Mouse (Mus musculus): ENCODE results near the gene Vps25. TPM values are rescaled to one million over a fixed set of nuclear protein-coding genes. Genes with fewer than 3 reads are reported as not detected.
A peak's percentile ranks its signal among the peaks of the same experiment; 100 is the strongest.

Vps25 gene
- polyA plus RNA-seq, 1 experiment from 2014 or later = 133 TPM

DNA sequence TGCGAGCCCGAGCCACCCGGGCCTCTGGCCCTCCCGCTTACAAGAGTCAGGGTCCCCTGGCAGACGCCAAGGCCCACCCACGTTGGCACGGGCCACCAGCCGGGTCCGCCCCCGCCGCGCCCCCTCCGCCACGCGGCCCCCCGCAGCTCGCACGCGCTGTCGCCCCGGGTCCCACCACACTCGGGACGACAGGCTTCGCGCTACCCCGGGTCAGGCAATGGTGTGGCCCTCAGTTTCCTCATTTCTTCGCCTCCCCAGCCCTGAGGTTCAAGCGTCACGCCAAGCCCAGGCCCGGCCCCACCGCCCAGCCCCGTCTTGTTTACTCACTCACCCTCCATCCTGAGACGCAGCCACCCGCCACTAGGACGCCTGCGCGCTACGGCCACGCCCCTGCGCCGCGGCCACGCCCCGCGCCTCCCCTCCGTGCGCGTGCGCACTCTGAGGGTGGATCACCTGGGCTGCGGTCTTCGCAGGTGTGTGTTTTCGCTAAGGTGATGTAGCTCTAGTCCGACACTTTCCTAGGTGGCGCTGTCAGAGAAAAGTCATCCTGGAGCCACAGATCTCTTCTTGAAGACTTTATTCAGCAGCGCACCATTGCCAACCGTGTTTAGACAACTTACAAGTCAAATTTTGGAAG, 27.3 kb upstream of the Vps25 start, which contains the start of gene Ezh1:
Gene Ezh1, minus strand, starts transcription at position 399 of the 637 bp plus-strand sequence.
- Histone ChIP-seq H3K27me3 (ENCODE audit: control insufficient read depth, insufficient read depth, low read length) (no peaks in the 10 kb centered on the region), H3K27ac (peak within 1 kb of the TSS; percentile 23; the same call in 1 of the 2 replicates), H3K4me2 (replicated peaks) (peak within 1 kb of the TSS; percentile 85), H3K4me3 (replicated peaks; ENCODE audit: low read length) (peak within 1 kb of the TSS; percentile 77), H3K9me3 (ENCODE audit: control insufficient read depth, low read length) (no peaks in the 10 kb centered on the region), H3K4me1 (replicated peaks; ENCODE audit: control insufficient read depth, insufficient read depth, low read length) (0 out of 2 replicates have a peak, but pooled peaks cover 8% of the 10 kb centered on the region), H3K9ac (peak within 1 kb of the TSS; percentile 75), H3K36me3 (replicated peaks; ENCODE audit: control insufficient read depth, insufficient read depth) (no peaks in the 10 kb centered on the region)
- WGBS = 1% methylated on average over 55 of the region's 56 CpGs
- DNase-seq (ENCODE audit: low spot score) (peak; percentile 87), ATAC-seq (ENCODE audit: low FRiP score) (peak; percentile 92)

DNA sequence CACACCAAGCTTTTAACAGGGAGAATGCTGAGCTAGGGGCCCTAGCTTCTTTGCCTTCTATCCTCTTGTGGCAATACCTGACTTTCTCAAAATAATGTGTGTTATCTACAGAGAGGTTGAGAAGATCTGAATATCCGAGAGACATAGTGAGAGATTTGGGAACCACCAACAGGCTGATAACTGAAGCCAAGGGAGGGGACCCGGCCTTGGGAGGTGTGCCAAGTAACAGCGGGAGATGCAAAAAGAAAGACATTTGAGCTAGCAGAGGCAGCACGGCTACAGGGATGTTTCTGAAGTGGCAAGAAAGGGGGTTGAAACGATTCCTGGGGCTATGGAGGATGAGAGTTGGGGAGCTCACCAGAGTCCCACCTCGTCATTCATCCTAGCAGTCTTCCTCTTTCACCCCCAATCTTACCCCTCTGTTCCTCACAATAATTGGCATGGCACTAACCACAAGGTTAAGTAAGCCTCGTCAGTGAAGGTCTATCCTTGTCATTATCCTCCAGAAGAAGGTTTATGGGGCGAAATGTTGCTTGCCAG, 24.1 kb upstream of the Vps25 start:
- Histone ChIP-seq H3K4me1 (replicated peaks; ENCODE audit: control insufficient read depth, insufficient read depth, low read length) (0 out of 2 replicates have a peak, but pooled peaks cover 8% of the 10 kb centered on the region), H3K9me3 (ENCODE audit: control insufficient read depth, low read length) (no peaks in the 10 kb centered on the region), H3K4me2 (replicated peaks) (no peak overlapping the region), H3K9ac (no peak overlapping the region), H3K27ac (0 out of 2 replicates have a peak overlapping the region, but pooled peaks have one; percentile 72), H3K36me3 (replicated peaks; ENCODE audit: control insufficient read depth, insufficient read depth) (no peaks in the 10 kb centered on the region), H3K4me3 (replicated peaks; ENCODE audit: low read length) (no peak overlapping the region), H3K27me3 (ENCODE audit: control insufficient read depth, insufficient read depth, low read length) (no peaks in the 10 kb centered on the region)
- WGBS = 18% methylated on average over 8 of the region's 8 CpGs
- ATAC-seq (ENCODE audit: low FRiP score) (no peak), DNase-seq (ENCODE audit: low spot score) (no peak)

- 23% methylated on average over 2 of the region's 2 CpGs for WGBS
- H3K9ac ChIP-seq = no peak overlapping the region
- H3K4me1 ChIP-seq (replicated peaks; ENCODE audit: control insufficient read depth, insufficient read depth, low read length) = 0 out of 2 replicates have a peak, but pooled peaks cover 8% of the 10 kb centered on the region
- DNase-seq (ENCODE audit: low spot score) = no peak
- H3K27me3 ChIP-seq (ENCODE audit: control insufficient read depth, insufficient read depth, low read length) = no peaks in the 10 kb centered on the region
- no peak for ATAC-seq (ENCODE audit: low FRiP score)
- H3K27ac ChIP-seq = peak overlapping the region; percentile 72
- no peaks in the 10 kb centered on the region for H3K9me3 ChIP-seq (ENCODE audit: control insufficient read depth, low read length)
- no peak overlapping the region for H3K4me2 ChIP-seq (replicated peaks)
- H3K36me3 ChIP-seq (replicated peaks; ENCODE audit: control insufficient read depth, insufficient read depth) = no peaks in the 10 kb centered on the region
- H3K4me3 ChIP-seq (replicated peaks; ENCODE audit: low read length) = no peak overlapping the region
Measured at GRCm38 (mm10) chr11:101230061-101230511, 23.4 kb upstream of the Vps25 start.

DNA sequence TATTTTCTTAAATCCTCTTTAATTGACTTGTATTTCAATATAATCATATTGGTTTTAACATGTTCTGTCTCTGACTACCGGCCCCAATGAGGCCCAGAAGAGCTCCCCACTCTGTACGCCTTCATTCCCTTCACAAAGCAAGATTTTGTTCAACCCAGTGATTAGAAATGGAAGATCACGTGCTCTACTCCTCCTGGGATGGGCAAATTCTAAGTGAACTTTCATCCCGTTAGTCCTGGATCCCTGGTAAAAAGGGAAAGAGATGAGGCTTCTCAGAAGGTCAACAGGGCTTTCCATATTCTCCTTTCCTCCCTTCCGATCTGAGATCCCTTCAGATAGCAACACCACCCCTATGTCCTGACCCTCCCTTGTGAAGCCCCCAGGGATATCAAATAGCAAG, 23.0 kb upstream of the Vps25 start:
- H3K9me3 ChIP-seq (ENCODE audit: control insufficient read depth, low read length) = no peaks in the 10 kb centered on the region
- ATAC-seq (ENCODE audit: low FRiP score) (no peak), DNase-seq (ENCODE audit: low spot score) (no peak)
- 13% methylated on average over 5 of the region's 5 CpGs for WGBS
- H3K9ac ChIP-seq = no peak overlapping the region
- peak overlapping the region; percentile 72 for H3K27ac ChIP-seq
- H3K4me2 ChIP-seq (replicated peaks) = 0 out of 2 replicates have a peak overlapping the region, but pooled peaks have one; percentile 10
- H3K36me3 ChIP-seq (replicated peaks; ENCODE audit: control insufficient read depth, insufficient read depth) = no peaks in the 10 kb centered on the region
- no peaks in the 10 kb centered on the region for H3K27me3 ChIP-seq (ENCODE audit: control insufficient read depth, insufficient read depth, low read length)
- H3K4me3 ChIP-seq (replicated peaks; ENCODE audit: low read length) = no peak overlapping the region
- 0 out of 2 replicates have a peak, but pooled peaks cover 3% of the 10 kb centered on the region for H3K4me1 ChIP-seq (replicated peaks; ENCODE audit: control insufficient read depth, insufficient read depth, low read length)

GRCm38 (mm10) chr11:101230991-101231871, 22.3 kb upstream of the Vps25 start:
- Histone ChIP-seq H3K9me3 (ENCODE audit: control insufficient read depth, low read length) (no peaks in the 10 kb centered on the region), H3K27me3 (ENCODE audit: control insufficient read depth, insufficient read depth, low read length) (no peaks in the 10 kb centered on the region), H3K4me1 (replicated peaks; ENCODE audit: control insufficient read depth, insufficient read depth, low read length) (no peaks in the 10 kb centered on the region), H3K4me2 (replicated peaks) (peak overlapping the region; percentile 23), H3K4me3 (replicated peaks; ENCODE audit: low read length) (0 out of 2 replicates have a peak overlapping the region, but pooled peaks have one; percentile 1), H3K27ac (peak overlapping the region; percentile 72), H3K36me3 (replicated peaks; ENCODE audit: control insufficient read depth, insufficient read depth) (no peaks in the 10 kb centered on the region), H3K9ac (no peak overlapping the region)
- no peak; the same call in 1 of the 2 replicates for ATAC-seq (ENCODE audit: low FRiP score)
- no peak for DNase-seq (ENCODE audit: low spot score)
- WGBS = 17% methylated on average over 18 of the region's 18 CpGs

GRCm38 (mm10) chr11:101232010-101232839, 21.3 kb upstream of the Vps25 start:
- no peak for DNase-seq (ENCODE audit: low spot score)
- peak overlapping the region; percentile 23; the same call in 1 of the 2 replicates for H3K4me2 ChIP-seq (replicated peaks)
- H3K4me3 ChIP-seq (replicated peaks; ENCODE audit: low read length) = no peak overlapping the region
- H3K9me3 ChIP-seq (ENCODE audit: control insufficient read depth, low read length) = no peaks in the 10 kb centered on the region
- no peak for ATAC-seq (ENCODE audit: low FRiP score)
- no peaks in the 10 kb centered on the region for H3K27me3 ChIP-seq (ENCODE audit: control insufficient read depth, insufficient read depth, low read length)
- H3K4me1 ChIP-seq (replicated peaks; ENCODE audit: control insufficient read depth, insufficient read depth, low read length) = no peaks in the 10 kb centered on the region
- H3K9ac ChIP-seq = no peak overlapping the region
- 58% methylated on average over 6 of the region's 6 CpGs for WGBS
- H3K27ac ChIP-seq = peak overlapping the region; percentile 72
- no peaks in the 10 kb centered on the region for H3K36me3 ChIP-seq (replicated peaks; ENCODE audit: control insufficient read depth, insufficient read depth)

DNA sequence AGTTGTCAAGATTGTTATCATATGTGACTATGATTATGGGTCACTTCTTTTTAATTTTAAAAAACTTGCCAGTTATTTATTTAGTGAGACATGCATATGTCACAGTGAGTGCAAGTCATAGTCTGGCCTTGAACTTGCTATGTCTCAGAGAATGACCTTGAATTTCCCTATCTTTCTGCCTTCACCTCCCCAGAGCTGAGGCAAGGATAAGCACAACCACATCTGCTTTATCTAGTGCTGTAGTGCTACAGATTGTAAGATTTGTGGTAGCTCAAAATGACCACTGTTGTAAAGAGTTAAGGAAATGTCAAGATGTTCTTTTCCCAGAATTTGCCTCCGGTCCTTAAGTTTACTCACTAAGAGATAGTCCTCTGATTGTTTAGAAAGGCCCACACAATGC, 20.3 kb upstream of the Vps25 start:
- H3K4me3 ChIP-seq (replicated peaks; ENCODE audit: low read length) = no peak overlapping the region
- no peak overlapping the region for H3K4me2 ChIP-seq (replicated peaks)
- DNase-seq (ENCODE audit: low spot score) (no peak), ATAC-seq (ENCODE audit: low FRiP score) (no peak)
- H3K9me3 ChIP-seq (ENCODE audit: control insufficient read depth, low read length) = no peaks in the 10 kb centered on the region
- no peak overlapping the region for H3K9ac ChIP-seq
- WGBS = 78% methylated on average over 1 of the region's 1 CpGs
- H3K4me1 ChIP-seq (replicated peaks; ENCODE audit: control insufficient read depth, insufficient read depth, low read length) = no peaks in the 10 kb centered on the region
- no peaks in the 10 kb centered on the region for H3K36me3 ChIP-seq (replicated peaks; ENCODE audit: control insufficient read depth, insufficient read depth)
- no peak overlapping the region for H3K27ac ChIP-seq
- no peaks in the 10 kb centered on the region for H3K27me3 ChIP-seq (ENCODE audit: control insufficient read depth, insufficient read depth, low read length)

- H3K27me3 ChIP-seq (ENCODE audit: control insufficient read depth, insufficient read depth, low read length) = no peaks in the 10 kb centered on the region
- no peaks in the 10 kb centered on the region for H3K9me3 ChIP-seq (ENCODE audit: control insufficient read depth, low read length)
- no peak for DNase-seq (ENCODE audit: low spot score)
- H3K9ac ChIP-seq = no peak overlapping the region
- H3K4me3 ChIP-seq (replicated peaks; ENCODE audit: low read length) = no peak overlapping the region
- H3K27ac ChIP-seq = no peak overlapping the region
- H3K4me1 ChIP-seq (replicated peaks; ENCODE audit: control insufficient read depth, insufficient read depth, low read length) = no peaks in the 10 kb centered on the region
- no peak for ATAC-seq (ENCODE audit: low FRiP score)
- H3K4me2 ChIP-seq (replicated peaks) = no peak overlapping the region
- no peaks in the 10 kb centered on the region for H3K36me3 ChIP-seq (replicated peaks; ENCODE audit: control insufficient read depth, insufficient read depth)
Measured at GRCm38 (mm10) chr11:101234124-101234523, 19.4 kb upstream of the Vps25 start.

Data from hindbrain, embryonic 14.5 days (tissue).